In genomic region chr9:59070216-59070615, GRCm38 (mm10) we compare ENCODE assay signal across 34 mouse cellular contexts.
"Had no signal": no experiment of that assay in that cellular context is flagged by ENCODE, and none has a peak within 500 bp of the region (broad histone marks: within the 10 kb centered on the region; RNA-seq: fewer than 3 reads in every experiment).

No protein-coding gene starts in this region.

- H3K4me2 ChIP-seq: heart, embryonic 11.5 days; heart, embryonic 12.5 days; heart, embryonic 13.5 days; heart, embryonic 15.5 days; hindbrain, embryonic 12.5 days; hindbrain, embryonic 13.5 days; hindbrain, embryonic 14.5 days; hindbrain, embryonic 15.5 days; intestine, embryonic 15.5 days; kidney, embryonic 15.5 days had no signal

- H3K27ac ChIP-seq: hindbrain, embryonic 10.5 days; hindbrain, embryonic 14.5 days; intestine, embryonic 15.5 days; kidney, embryonic 15.5 days; kidney, postnatal 0 days; layer of hippocampus, adult 2 months; left cerebral cortex, adult 2 months had no signal

- H3K27me3 ChIP-seq: heart, embryonic 12.5 days; heart, embryonic 13.5 days; heart, embryonic 15.5 days; hindbrain, embryonic 15.5 days; intestine, embryonic 15.5 days; kidney, embryonic 15.5 days had no signal

- H3K9me3 ChIP-seq: heart, embryonic 10.5 days; heart, embryonic 12.5 days; heart, embryonic 13.5 days; heart, embryonic 15.5 days; hindbrain, embryonic 10.5 days; hindbrain, embryonic 12.5 days; hindbrain, embryonic 13.5 days; hindbrain, embryonic 15.5 days; intestine, embryonic 15.5 days; kidney, embryonic 15.5 days had no signal

- H3K9ac ChIP-seq: heart, embryonic 12.5 days; heart, embryonic 13.5 days; heart, embryonic 15.5 days; hindbrain, embryonic 12.5 days; hindbrain, embryonic 13.5 days; hindbrain, embryonic 14.5 days; hindbrain, embryonic 15.5 days; intestine, embryonic 15.5 days; kidney, embryonic 15.5 days had no signal

- H3K4me3 ChIP-seq: heart, embryonic 10.5 days; heart, embryonic 12.5 days; heart, embryonic 13.5 days; heart, embryonic 15.5 days; hindbrain, embryonic 10.5 days; hindbrain, embryonic 12.5 days; hindbrain, embryonic 13.5 days; hindbrain, embryonic 15.5 days; intestine, embryonic 15.5 days; kidney, embryonic 15.5 days; layer of hippocampus, adult 2 months; left cerebral cortex, adult 2 months had no signal

- H3K36me3 ChIP-seq: heart, embryonic 10.5 days; heart, embryonic 12.5 days; heart, embryonic 13.5 days; heart, embryonic 15.5 days; hindbrain, embryonic 10.5 days; hindbrain, embryonic 12.5 days; hindbrain, embryonic 13.5 days; hindbrain, embryonic 15.5 days; intestine, embryonic 15.5 days; kidney, embryonic 15.5 days had no signal

- ATAC-seq: inflammation-experienced regulatory T-cells, adult 6 months; intestine, embryonic 15.5 days; intestine, embryonic 16.5 days; intestine, postnatal 0 days had no signal

- DNase-seq: heart, postnatal 10 days; heart, postnatal 14 days; heart, postnatal 36 days; heart, postnatal 4 days; kidney, adult 11 months; kidney, adult 18-20 months; kidney, adult 2 months; kidney, adult 8-10 months; kidney, adult 9 months; kidney, postnatal 10 days; kidney, postnatal 14 days; kidney, postnatal 25 days; kidney, postnatal 36 days; kidney, postnatal 4 days; layer of hippocampus, adult 9-11 months; layer of hippocampus, postnatal 36 days had no signal
